Mouse (Mus musculus) lung, postnatal 0 days (tissue): Measurements from ENCODE around the gene Srp14.

Experiments used
- CTCF ChIP-seq: IDR thresholded peaks from 2 replicates; pipeline ENCODE4 v1.5.1; 2016; ENCODE audit warnings: antibody characterized with exemption, mild to moderate bottlenecking
- EP300 ChIP-seq: IDR thresholded peaks from 2 replicates; pipeline ENCODE4 v1.6.1; 2016; ENCODE audit warnings: antibody characterized with exemption, mild to moderate bottlenecking, control low read depth

- TF ChIP-seq CTCF = no peak
- TF ChIP-seq EP300 = no peak
Observed at GRCm38 (mm10) chr2:118499135-118499961, 19.8 kb upstream of the Srp14 start.
